In genomic region chr1:131121987-131122386, GRCm38 (mm10) we compare ENCODE assay signal across 8 mouse cellular contexts. TPM values are rescaled to one million over a fixed set of nuclear protein-coding genes. Genes with fewer than 3 reads are reported as not detected.
DNase-seq lines count a peak whose midpoint lies in the region; TF ChIP-seq lines count a peak whose summit lies in the region.
"Had no signal": no experiment of that assay in that cellular context is flagged by ENCODE, and none has a peak within 500 bp of the region (broad histone marks: within the 10 kb centered on the region; RNA-seq: fewer than 3 reads in every experiment).

No protein-coding gene starts in this region.

- H3K27me3 ChIP-seq in splenic B cell, adult 2 months (ENCODE audit: control insufficient read depth, insufficient read depth, low read length, poor library complexity, severe bottlenecking): no peaks in the 10 kb centered on the region
- no peaks in the 10 kb centered on the region for H3K27me3 ChIP-seq in hindbrain, embryonic 10.5 days (ENCODE audit: insufficient read depth, poor library complexity, severe bottlenecking)

- DNase-seq in layer of hippocampus, adult 2 months (ENCODE audit: low spot score in 2 of 2): no peak
- DNase-seq in layer of hippocampus, postnatal 10 days (ENCODE audit: low spot score in 2 of 2): no peak
- peak; percentile 61 for DNase-seq in ES-CJ7 (ENCODE audit: low read depth, low spot score)
- DNase-seq in brain, embryonic 14.5 days (ENCODE audit: low read depth): no peak
- DNase-seq in splenic B cell, adult 2 months (ENCODE audit: low read depth, low spot score): peak; percentile 61
- no peak for DNase-seq in hindbrain, embryonic 10.5 days (ENCODE audit: low spot score)
- DNase-seq in ovary, postnatal 36 days (ENCODE audit: low spot score): no peak

- H3K36me3 ChIP-seq in splenic B cell, adult 2 months (ENCODE audit: control insufficient read depth, insufficient read depth, low read length, poor library complexity, severe bottlenecking): no peaks in the 10 kb centered on the region
- peaks cover 11% of the 10 kb centered on the region for H3K36me3 ChIP-seq in hindbrain, embryonic 10.5 days

- H3K9me3 ChIP-seq in hindbrain, embryonic 10.5 days: no peaks in the 10 kb centered on the region

- 42% methylated on average over 3 of the region's 3 CpGs for WGBS in hindbrain, embryonic 10.5 days

- H3K4me3 ChIP-seq in layer of hippocampus, adult 2 months: no peak overlapping the region
- no peak overlapping the region for H3K4me3 ChIP-seq in hindbrain, embryonic 10.5 days
- H3K4me3 ChIP-seq: erythroblast, embryonic 14.5 days had no signal

- no peak for TF ChIP-seq POLR2A in brain, embryonic 14.5 days (IDR thresholded peaks at IDR 0.05; ENCODE audit: borderline replicate concordance, extremely low read depth, insufficient read depth, insufficient read length, poor library complexity, severe bottlenecking)

- peaks cover 11% of the 10 kb centered on the region for H3K4me1 ChIP-seq in hindbrain, embryonic 10.5 days (replicated peaks)

- no peak overlapping the region for H3K27ac ChIP-seq in layer of hippocampus, adult 2 months
- H3K27ac ChIP-seq in hindbrain, embryonic 10.5 days: no peak overlapping the region

- peak; percentile 69 for TF ChIP-seq CTCF in layer of hippocampus, adult 2 months (conservative IDR thresholded peaks at IDR 0.05)
- peak; percentile 31; the same call in 1 of the 2 replicates for TF ChIP-seq CTCF in brain, embryonic 14.5 days (IDR thresholded peaks at IDR 0.05; ENCODE audit: borderline replicate concordance, extremely low read depth, insufficient read depth, insufficient read length)

RNA-seq across cellular contexts. Expression of gene Dyrk3, which starts 16.2 kb away (rescaled TPM):
- total RNA-seq in layer of hippocampus, adult 2 months (2021): 10 to 100 TPM; 19.2 to 21.7 TPM
- 10 to 100 TPM; 14.0 to 15.3 TPM for total RNA-seq in layer of hippocampus, postnatal 10 days (2021)
- polyA plus RNA-seq in brain, embryonic 14.5 days (2012; rRNA removed): 12.7 and 13.6 TPM in 2 replicates
- 11.2 and 12.1 TPM in 2 replicates for polyA plus RNA-seq in hindbrain, embryonic 10.5 days (2016; fragmentation: Nextera tagmentation; extraction: Ambion mirVana)

RNA-seq across cellular contexts. Expression of gene Mapkapk2, which starts 24.4 kb away (rescaled TPM):
- total RNA-seq in layer of hippocampus, adult 2 months (2021): 10 to 100 TPM; 28.4 to 29.4 TPM
- 10 to 100 TPM; 31.2 to 34.0 TPM for total RNA-seq in layer of hippocampus, postnatal 10 days (2021)
- 50.5 and 52.9 TPM in 2 replicates for polyA plus RNA-seq in brain, embryonic 14.5 days (2012; rRNA removed)
- polyA plus RNA-seq in hindbrain, embryonic 10.5 days (2016; fragmentation: Nextera tagmentation; extraction: Ambion mirVana): 47.0 and 51.1 TPM in 2 replicates

RNA-seq across cellular contexts. Expression of gene Eif2d, which starts 31.0 kb away (rescaled TPM):
- total RNA-seq in layer of hippocampus, adult 2 months (2021): 10 to 100 TPM; 41.2 to 48.6 TPM
- 10 to 100 TPM; 37.7 to 39.7 TPM for total RNA-seq in layer of hippocampus, postnatal 10 days (2021)
- 53.0 and 69.8 TPM in 2 replicates for polyA plus RNA-seq in brain, embryonic 14.5 days (2012; rRNA removed)
- 53.9 and 60.6 TPM in 2 replicates for polyA plus RNA-seq in hindbrain, embryonic 10.5 days (2016; fragmentation: Nextera tagmentation; extraction: Ambion mirVana)

Comparison
In these comparisons a context has a peak if more than half of its experiments do, and no peak if none do; other contexts are left out.
1. DNase-seq: peak in ES-CJ7 (single experiment) and splenic B cell, adult 2 months (single experiment); none in layer of hippocampus, adult 2 months (0 of 2), layer of hippocampus, postnatal 10 days (0 of 2), brain, embryonic 14.5 days (single experiment), hindbrain, embryonic 10.5 days (single experiment) and ovary, postnatal 36 days (single experiment).